Mouse (Mus musculus) spleen, adult 2 months (tissue): ENCODE results near the gene Sox13.

ENCODE experiments used
- CTCF ChIP-seq: fragments of 200-500 bp; IDR thresholded peaks from 2 replicates; pipeline ENCODE4 v1.5.1; 2011; ENCODE audit warnings: mild to moderate bottlenecking, inconsistent platforms; ENCODE audit not compliant: insufficient read depth, insufficient read length, insufficient replicate concordance; ENCODE audit errors: extremely low read depth
- POLR2A ChIP-seq: fragments of 200-500 bp; IDR thresholded peaks from 2 replicates; pipeline ENCODE4 v1.6.1; 2011; ENCODE audit warnings: low read depth, low read length, inconsistent platforms

DNA sequence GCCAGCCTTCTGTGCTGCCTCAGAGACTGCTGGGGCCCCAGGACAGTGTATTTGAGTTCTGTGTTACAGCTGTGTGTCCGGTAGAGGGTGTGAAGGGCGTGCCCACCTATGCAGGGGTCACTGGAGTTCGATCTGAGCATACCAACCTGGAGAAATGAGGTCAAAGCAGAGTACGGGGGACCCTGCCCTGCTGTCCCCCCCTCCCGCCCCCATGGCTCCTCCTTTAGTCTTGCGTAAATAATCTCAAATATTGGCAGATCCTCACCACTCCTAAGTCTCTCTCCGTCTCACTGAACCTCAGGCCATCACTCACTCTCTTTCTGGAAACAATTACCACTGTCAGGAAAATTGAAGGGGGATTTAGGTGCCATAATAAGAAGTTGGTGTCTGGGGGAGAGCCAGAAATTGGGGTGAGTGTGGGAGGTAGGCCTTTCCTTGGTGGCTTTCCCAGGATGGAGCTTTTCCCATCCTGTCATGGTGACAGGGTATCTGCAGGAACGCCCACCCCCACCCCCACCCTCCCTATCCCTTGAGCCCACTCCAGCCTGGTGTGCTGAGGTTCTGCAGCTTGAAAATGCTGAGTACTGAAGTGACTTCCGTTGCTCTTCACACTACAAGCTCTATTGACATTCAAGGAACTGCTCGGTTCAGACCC lies 57.1 kb downstream of the Sox13 start:
- no peak for TF ChIP-seq POLR2A
- no peak for TF ChIP-seq CTCF
